Mouse (Mus musculus): ENCODE measurements around the gene Pfn3. TPM values are rescaled to one million over a fixed set of nuclear protein-coding genes. Genes with fewer than 3 reads are reported as not detected.
A peak's percentile ranks its signal among the peaks of the same experiment; 100 is the strongest.

Gene Pfn3
- polyA plus RNA-seq, 1 experiment, result not detected

GRCm38 (mm10) chr13:55407341-55407740 lies 7.7 kb downstream of the Pfn3 start:
- Histone ChIP-seq H3K4me1 (replicated peaks; ENCODE audit: control insufficient read depth, insufficient read depth, low read length) (peaks cover 14% of the 10 kb centered on the region), H3K27me3 (ENCODE audit: control insufficient read depth, insufficient read depth, low read length) (no peaks in the 10 kb centered on the region), H3K4me3 (ENCODE audit: control insufficient read depth, insufficient read depth, low read length) (no peak overlapping the region), H3K36me3 (ENCODE audit: control insufficient read depth, insufficient read depth, low read length) (no peaks in the 10 kb centered on the region), H3K27ac (ENCODE audit: control insufficient read depth, insufficient read depth, low read length) (no peak overlapping the region)
- WGBS, result 88% methylated on average over 4 of the region's 4 CpGs
- no peak for DNase-seq
- TF ChIP-seq CTCF (IDR thresholded peaks at IDR 0.05; ENCODE audit: borderline replicate concordance, control insufficient read depth, extremely low read depth, insufficient read depth, low read length, poor library complexity) (no peak), POLR2A (IDR thresholded peaks at IDR 0.05; ENCODE audit: control insufficient read depth, extremely low read depth, insufficient read depth, low read length, poor library complexity) (no peak)

DNA sequence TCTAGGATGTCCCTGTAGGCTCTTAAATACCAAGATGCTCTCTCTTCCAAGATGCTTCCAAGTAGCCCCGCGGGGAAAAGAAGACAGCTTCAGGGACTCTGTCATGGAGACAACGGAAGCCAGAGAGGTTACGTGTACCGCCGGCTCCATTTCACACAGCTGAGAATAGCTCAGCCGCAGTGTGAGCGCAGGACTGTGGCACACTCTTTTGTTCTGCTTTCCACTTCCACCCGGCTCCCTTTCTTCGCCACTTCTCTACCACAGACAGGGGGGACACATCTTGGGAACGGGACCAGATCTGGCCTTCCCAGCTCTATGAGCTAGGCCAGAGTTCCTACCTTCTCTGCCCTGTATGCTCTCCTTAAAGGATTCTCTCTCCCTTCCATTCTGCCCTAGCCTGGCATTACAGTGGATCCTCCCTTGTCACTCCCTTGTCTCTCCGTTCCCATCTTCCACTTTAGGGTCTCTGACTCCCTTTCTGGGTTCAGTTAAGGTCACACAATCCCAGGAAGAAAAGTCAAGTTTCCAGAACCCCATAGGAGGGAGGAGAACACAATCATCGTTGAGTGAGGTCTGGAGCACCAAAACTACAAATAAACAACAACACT lies 9.1 kb downstream of the Pfn3 start:
- TF ChIP-seq CTCF (IDR thresholded peaks at IDR 0.05; ENCODE audit: borderline replicate concordance, control insufficient read depth, extremely low read depth, insufficient read depth, low read length, poor library complexity) (no peak), POLR2A (IDR thresholded peaks at IDR 0.05; ENCODE audit: control insufficient read depth, extremely low read depth, insufficient read depth, low read length, poor library complexity) (no peak)
- Histone ChIP-seq H3K27me3 (ENCODE audit: control insufficient read depth, insufficient read depth, low read length) (no peaks in the 10 kb centered on the region), H3K27ac (ENCODE audit: control insufficient read depth, insufficient read depth, low read length) (peak overlapping the region; percentile 26), H3K4me1 (replicated peaks; ENCODE audit: control insufficient read depth, insufficient read depth, low read length) (peaks cover 14% of the 10 kb centered on the region), H3K4me3 (ENCODE audit: control insufficient read depth, insufficient read depth, low read length) (no peak overlapping the region), H3K36me3 (ENCODE audit: control insufficient read depth, insufficient read depth, low read length) (no peaks in the 10 kb centered on the region)
- 9% methylated on average over 13 of the region's 13 CpGs for WGBS
- peak; percentile 73 for DNase-seq

DNA sequence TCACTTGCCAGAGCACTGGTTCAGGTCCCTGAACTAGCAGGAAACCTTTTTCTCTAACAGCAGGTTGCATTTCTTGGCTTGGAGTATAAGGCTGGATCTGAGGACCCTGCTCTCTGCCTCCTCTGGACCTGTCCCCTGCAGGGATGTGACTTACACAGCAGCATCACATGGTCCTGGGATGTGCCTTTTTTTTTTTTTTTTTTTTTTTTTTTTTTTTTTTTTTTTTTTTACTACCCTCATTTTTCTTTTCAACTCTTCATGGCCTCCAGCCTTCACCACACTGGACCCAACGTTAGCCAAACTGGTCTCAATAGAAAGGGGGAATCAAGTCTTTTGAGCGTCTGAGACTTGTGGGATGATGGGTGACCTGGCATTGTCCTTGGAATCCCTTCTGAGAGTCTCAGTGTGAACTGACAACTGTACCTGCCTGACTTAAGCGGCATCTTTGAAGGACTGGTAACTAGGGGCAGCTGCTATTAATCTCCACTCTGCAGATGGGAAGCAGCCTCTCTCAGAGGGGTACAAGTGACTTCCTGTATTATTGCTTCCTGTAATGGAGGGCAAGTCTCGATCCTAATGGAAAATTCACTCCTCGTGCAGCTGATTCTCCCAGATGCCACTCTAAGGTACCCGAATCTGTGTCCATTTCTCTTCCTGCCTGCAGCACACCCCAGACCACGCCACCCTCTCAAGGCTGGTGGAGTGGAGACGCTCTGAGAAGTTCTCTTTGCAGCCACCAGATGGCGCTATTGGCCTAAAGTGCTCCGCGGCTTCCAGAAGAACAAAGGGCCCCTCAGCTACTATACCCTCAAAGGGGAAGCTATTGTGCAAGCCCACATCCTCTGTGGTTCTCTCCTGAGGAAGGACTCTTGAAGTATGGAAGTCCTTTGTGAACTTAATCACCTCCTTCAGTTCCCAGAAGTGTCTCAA lies 9.9 kb downstream of the Pfn3 start:
- peak; percentile 88 for DNase-seq
- H3K4me1 ChIP-seq (replicated peaks; ENCODE audit: control insufficient read depth, insufficient read depth, low read length), result peaks cover 14% of the 10 kb centered on the region
- 8% methylated on average over 11 of the region's 11 CpGs for WGBS
- no peaks in the 10 kb centered on the region for H3K36me3 ChIP-seq (ENCODE audit: control insufficient read depth, insufficient read depth, low read length)
- H3K27ac ChIP-seq (ENCODE audit: control insufficient read depth, insufficient read depth, low read length), result peak overlapping the region; percentile 26
- TF ChIP-seq POLR2A (IDR thresholded peaks at IDR 0.05; ENCODE audit: control insufficient read depth, extremely low read depth, insufficient read depth, low read length, poor library complexity), result no peak
- peak; percentile 93 for TF ChIP-seq CTCF (IDR thresholded peaks at IDR 0.05; ENCODE audit: borderline replicate concordance, control insufficient read depth, extremely low read depth, insufficient read depth, low read length, poor library complexity)
- H3K4me3 ChIP-seq (ENCODE audit: control insufficient read depth, insufficient read depth, low read length), result no peak overlapping the region
- no peaks in the 10 kb centered on the region for H3K27me3 ChIP-seq (ENCODE audit: control insufficient read depth, insufficient read depth, low read length)

GRCm38 (mm10) chr13:55403935-55404852 lies 10.8 kb downstream of the Pfn3 start:
- H3K27ac ChIP-seq (ENCODE audit: control insufficient read depth, insufficient read depth, low read length), result no peak overlapping the region
- WGBS, result 65% methylated on average over 15 of the region's 15 CpGs
- DNase-seq, result no peak

DNA sequence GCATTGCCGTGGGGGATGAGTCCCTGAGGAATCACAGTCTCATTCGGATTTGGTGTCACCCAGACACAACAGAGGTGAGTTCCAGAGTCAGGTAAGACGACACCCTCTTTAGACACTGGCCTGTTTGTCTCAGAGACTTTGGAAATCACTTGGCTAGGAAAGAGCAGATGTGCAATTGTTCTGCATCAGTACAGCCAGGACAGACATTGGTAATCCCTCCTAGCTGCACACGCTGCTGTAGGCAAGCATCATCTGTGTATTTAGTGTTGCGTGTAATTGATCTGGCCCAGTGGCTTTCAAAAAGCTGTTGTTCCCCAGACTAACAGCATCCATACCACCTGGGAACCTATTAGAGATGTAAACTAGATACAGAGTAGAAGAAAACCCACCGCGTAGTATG lies 11.8 kb downstream of the Pfn3 start:
- Histone ChIP-seq H3K4me1 (replicated peaks; ENCODE audit: control insufficient read depth, insufficient read depth, low read length) (peaks cover 14% of the 10 kb centered on the region), H3K4me3 (ENCODE audit: control insufficient read depth, insufficient read depth, low read length) (no peak overlapping the region), H3K27me3 (ENCODE audit: control insufficient read depth, insufficient read depth, low read length) (no peaks in the 10 kb centered on the region), H3K36me3 (ENCODE audit: control insufficient read depth, insufficient read depth, low read length) (no peaks in the 10 kb centered on the region), H3K27ac (ENCODE audit: control insufficient read depth, insufficient read depth, low read length) (no peak overlapping the region)
- WGBS, result 87% methylated on average over 7 of the region's 7 CpGs
- DNase-seq, result no peak
- TF ChIP-seq CTCF (IDR thresholded peaks at IDR 0.05; ENCODE audit: borderline replicate concordance, control insufficient read depth, extremely low read depth, insufficient read depth, low read length, poor library complexity) (no peak), POLR2A (IDR thresholded peaks at IDR 0.05; ENCODE audit: control insufficient read depth, extremely low read depth, insufficient read depth, low read length, poor library complexity) (no peak)

More at GRCm38 (mm10) chr13:55403935-55404852, 10.8 kb downstream of the Pfn3 start:
- Histone ChIP-seq H3K4me1 (replicated peaks; ENCODE audit: control insufficient read depth, insufficient read depth, low read length) (peaks cover 14% of the 10 kb centered on the region), H3K4me3 (ENCODE audit: control insufficient read depth, insufficient read depth, low read length) (no peak overlapping the region), H3K27me3 (ENCODE audit: control insufficient read depth, insufficient read depth, low read length) (no peaks in the 10 kb centered on the region), H3K36me3 (ENCODE audit: control insufficient read depth, insufficient read depth, low read length) (no peaks in the 10 kb centered on the region)
- TF ChIP-seq POLR2A (IDR thresholded peaks at IDR 0.05; ENCODE audit: control insufficient read depth, extremely low read depth, insufficient read depth, low read length, poor library complexity) (no peak), CTCF (IDR thresholded peaks at IDR 0.05; ENCODE audit: borderline replicate concordance, control insufficient read depth, extremely low read depth, insufficient read depth, low read length, poor library complexity) (no peak)

GRCm38 (mm10) chr13:55400039-55400346 lies 15.0 kb downstream of the Pfn3 start:
- H3K4me1 ChIP-seq (replicated peaks; ENCODE audit: control insufficient read depth, insufficient read depth, low read length), result peaks cover 4% of the 10 kb centered on the region
- H3K27me3 ChIP-seq (ENCODE audit: control insufficient read depth, insufficient read depth, low read length), result no peaks in the 10 kb centered on the region; the same call in 1 of the 2 replicates
- TF ChIP-seq POLR2A (IDR thresholded peaks at IDR 0.05; ENCODE audit: control insufficient read depth, extremely low read depth, insufficient read depth, low read length, poor library complexity) (no peak), CTCF (IDR thresholded peaks at IDR 0.05; ENCODE audit: borderline replicate concordance, control insufficient read depth, extremely low read depth, insufficient read depth, low read length, poor library complexity) (no peak)
- no peak overlapping the region for H3K4me3 ChIP-seq (ENCODE audit: control insufficient read depth, insufficient read depth, low read length)
- 80% methylated on average over 1 of the region's 1 CpGs for WGBS
- no peak overlapping the region for H3K27ac ChIP-seq (ENCODE audit: control insufficient read depth, insufficient read depth, low read length)
- H3K36me3 ChIP-seq (ENCODE audit: control insufficient read depth, insufficient read depth, low read length), result no peaks in the 10 kb centered on the region
- no peak for DNase-seq

Data from thymus, adult 2 months (tissue).